Mouse (Mus musculus) midbrain, embryonic 15.5 days (tissue): ENCODE data around the gene Hrk. TPM values are rescaled to one million over a fixed set of nuclear protein-coding genes. Genes with fewer than 3 reads are reported as not detected.
A peak's percentile ranks its signal among the peaks of the same experiment; 100 is the strongest.

Experiments
- ATAC-seq: fragments of 200-750 bp; cut with Nextera tagmentation; replicated peaks from 2 replicates; pipeline ENCODE4 v1.8.0; 2017; ENCODE audit warnings: moderate TSS enrichment
- H3K27ac ChIP-seq: fragments of 300-500 bp; sonication (generic); 2 replicates; pipeline ENCODE4 v1.5.1; 2015; ENCODE audit warnings: mild to moderate bottlenecking, inconsistent platforms
- H3K27me3 ChIP-seq: fragments of 300-500 bp; sonication (generic); replicated peaks from 2 replicates; pipeline ENCODE4 v1.6.1; 2015; ENCODE audit warnings: inconsistent platforms
- H3K36me3 ChIP-seq: fragments of 300-500 bp; sonication (generic); replicated peaks from 2 replicates; pipeline ENCODE4 v1.6.1; 2015; ENCODE audit warnings: inconsistent platforms
- H3K4me1 ChIP-seq: fragments of 300-500 bp; sonication (generic); 2 replicates; pipeline ENCODE4 v1.6.1; 2015; ENCODE audit warnings: inconsistent platforms
- H3K4me2 ChIP-seq: fragments of 300-500 bp; sonication (generic); 2 replicates; pipeline ENCODE4 v1.6.1; 2015; ENCODE audit warnings: inconsistent platforms, mild to moderate bottlenecking, moderate library complexity
- H3K4me3 ChIP-seq: fragments of 300-500 bp; sonication (generic); 2 replicates; pipeline ENCODE4 v1.5.1; 2015; ENCODE audit warnings: mild to moderate bottlenecking, inconsistent platforms
- H3K9ac ChIP-seq: fragments of 300-500 bp; sonication (generic); 2 replicates; pipeline ENCODE4 v1.6.1; 2015; ENCODE audit warnings: mild to moderate bottlenecking, inconsistent platforms
- H3K9me3 ChIP-seq: fragments of 300-500 bp; sonication (generic); 2 replicates; pipeline ENCODE4 v1.6.1; 2016; ENCODE audit warnings: inconsistent platforms
- WGBS: fragments of 180-500 bp; shearing (Covaris S2); methylation state at CpG from one replicate; pipeline ENCODE4 v1.1.7; 2015; ENCODE audit warnings: mixed read lengths; 5-methylcytosine and 5-hydroxymethylcytosine counted together
- polyA plus RNA-seq: library from polyadenylated mRNA; unstranded; fragments of >200 nt; fragmentation: Nextera tagmentation; extraction: Ambion mirVana; gene quantifications from 2 replicates; pipeline ENCODE4 v1.2.1, GENCODE M21; 2015

Gene Hrk
- polyA plus RNA-seq, 1 experiment from 2014 or later, result 3.9 TPM

DNA sequence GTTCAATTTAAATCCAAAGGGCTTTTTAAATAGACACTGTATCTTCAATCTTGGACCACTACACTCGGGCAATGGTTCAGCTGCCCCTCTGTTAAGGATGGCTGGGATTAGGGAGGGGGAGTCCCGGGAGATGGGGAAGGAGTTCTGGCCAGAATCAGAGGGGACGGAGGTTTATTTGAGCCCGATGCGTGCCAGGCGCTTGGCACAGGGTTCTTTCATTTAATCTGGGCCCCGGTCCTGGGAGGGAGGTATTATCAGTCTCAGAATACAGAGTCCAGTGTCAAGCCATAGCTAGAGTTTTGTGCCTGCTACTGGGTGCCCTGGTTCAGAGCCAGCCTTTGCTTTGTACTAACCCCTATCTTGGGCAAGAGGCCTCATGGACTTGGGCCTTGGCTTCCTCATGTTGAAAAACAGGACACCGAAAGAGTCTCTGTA is 3.1 kb downstream of the Hrk start:
- Histone ChIP-seq H3K9ac (no peak overlapping the region), H3K4me3 (no peak overlapping the region), H3K4me1 (peaks cover 21% of the 10 kb centered on the region), H3K27me3 (peaks cover 51% of the 10 kb centered on the region), H3K36me3 (no peaks in the 10 kb centered on the region), H3K9me3 (no peaks in the 10 kb centered on the region), H3K4me2 (no peak overlapping the region), H3K27ac (no peak overlapping the region)
- WGBS, result 47% methylated on average over 8 of the region's 8 CpGs
- ATAC-seq, result 0 out of 2 replicates have a peak, but pooled peaks have one; percentile 3

DNA sequence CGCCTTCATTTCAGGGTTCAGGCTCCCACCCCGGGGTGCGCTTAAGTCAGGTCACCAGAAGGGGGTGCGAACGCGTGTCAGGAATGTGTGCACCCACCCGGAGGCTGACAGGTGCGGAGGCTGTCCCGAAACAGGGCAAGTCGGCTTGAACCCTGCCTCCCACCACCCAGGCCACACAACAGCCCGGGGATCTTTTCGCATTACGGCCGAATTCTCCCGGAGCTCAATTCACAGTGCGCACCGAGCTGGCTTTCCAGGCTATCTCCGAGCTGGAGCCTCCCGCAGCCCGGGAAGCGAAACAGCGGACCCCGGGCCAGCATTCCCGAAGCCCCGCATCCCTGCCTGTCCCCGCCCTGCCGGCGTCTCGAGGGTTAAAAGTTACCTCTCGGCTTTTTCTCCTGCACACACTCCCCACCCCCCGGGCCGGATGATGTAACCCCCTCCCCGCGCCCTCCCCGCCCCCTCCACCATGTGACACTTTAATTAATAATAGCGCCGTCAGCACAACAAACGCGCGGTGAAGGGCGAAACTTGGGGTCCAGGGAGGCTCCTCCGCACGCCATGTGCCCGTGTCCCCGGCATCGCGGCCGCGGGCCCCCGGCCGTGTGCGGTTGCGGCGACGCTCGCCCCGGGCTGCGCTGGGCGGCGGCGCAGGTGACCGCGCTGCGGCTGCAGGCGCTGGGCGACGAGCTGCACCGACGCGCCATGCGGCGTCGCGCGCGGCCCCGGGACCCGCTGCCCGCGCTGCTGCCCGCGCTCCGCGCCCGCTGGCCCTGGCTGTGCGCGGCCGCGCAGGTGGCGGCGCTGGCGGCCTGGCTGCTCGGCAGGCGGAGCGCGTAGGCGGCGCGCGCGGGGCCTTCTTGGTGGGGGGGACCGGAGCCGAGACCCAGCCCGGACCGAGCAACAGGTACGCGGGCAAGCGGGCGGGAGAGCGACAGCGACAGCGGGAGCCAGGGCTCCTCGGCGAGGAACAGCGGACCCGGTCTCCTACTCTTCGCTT is 5.1 kb downstream of the Hrk start:
- Histone ChIP-seq H3K36me3 (no peaks in the 10 kb centered on the region), H3K9me3 (no peaks in the 10 kb centered on the region), H3K4me2 (peak overlapping the region; percentile 86), H3K4me3 (peak overlapping the region; percentile 51), H3K27ac (no peak overlapping the region), H3K9ac (peak overlapping the region; percentile 43), H3K4me1 (peaks cover 24% of the 10 kb centered on the region), H3K27me3 (peaks cover 66% of the 10 kb centered on the region)
- peak; percentile 69 for ATAC-seq
- under 1% methylated on average over 103 of the region's 117 CpGs for WGBS

DNA sequence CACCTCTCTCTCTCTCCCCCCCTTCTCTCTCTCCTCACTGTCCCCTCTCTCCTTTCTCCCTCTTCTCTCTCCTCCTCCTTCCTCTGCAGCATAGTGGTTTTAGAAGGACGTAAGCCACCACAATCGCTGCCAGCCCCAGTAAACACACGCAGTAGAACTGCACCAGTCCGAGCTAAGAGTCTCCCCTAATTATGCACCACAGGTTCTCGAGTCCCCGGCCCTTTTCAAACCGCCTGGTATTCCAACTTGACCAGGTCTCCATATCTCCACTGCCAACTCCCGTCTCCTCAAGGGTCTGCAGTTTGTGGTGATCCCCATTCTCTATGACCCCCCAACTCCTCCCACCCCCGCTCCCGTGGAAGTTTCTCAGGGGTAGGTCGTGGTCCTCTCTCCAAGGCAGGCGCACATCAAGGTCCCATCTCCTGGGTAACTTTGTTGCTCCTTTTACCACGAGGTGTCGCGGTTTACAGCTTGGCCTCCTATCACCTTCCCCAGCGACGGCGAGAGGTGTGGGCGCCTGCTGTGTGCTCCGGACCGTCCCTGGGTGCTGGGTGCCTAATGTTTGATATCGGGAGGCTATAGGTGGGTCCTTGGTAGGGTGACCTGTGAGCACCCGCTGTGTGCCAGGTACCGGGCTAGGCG is 6.6 kb downstream of the Hrk start:
- Histone ChIP-seq H3K36me3 (no peaks in the 10 kb centered on the region), H3K4me3 (peak overlapping the region; percentile 51), H3K27ac (no peak overlapping the region), H3K4me1 (peaks cover 28% of the 10 kb centered on the region), H3K9me3 (no peaks in the 10 kb centered on the region), H3K4me2 (peak overlapping the region; percentile 86), H3K9ac (no peak overlapping the region), H3K27me3 (peaks cover 67% of the 10 kb centered on the region)
- 1% methylated on average over 25 of the region's 25 CpGs for WGBS
- no peak for ATAC-seq

DNA sequence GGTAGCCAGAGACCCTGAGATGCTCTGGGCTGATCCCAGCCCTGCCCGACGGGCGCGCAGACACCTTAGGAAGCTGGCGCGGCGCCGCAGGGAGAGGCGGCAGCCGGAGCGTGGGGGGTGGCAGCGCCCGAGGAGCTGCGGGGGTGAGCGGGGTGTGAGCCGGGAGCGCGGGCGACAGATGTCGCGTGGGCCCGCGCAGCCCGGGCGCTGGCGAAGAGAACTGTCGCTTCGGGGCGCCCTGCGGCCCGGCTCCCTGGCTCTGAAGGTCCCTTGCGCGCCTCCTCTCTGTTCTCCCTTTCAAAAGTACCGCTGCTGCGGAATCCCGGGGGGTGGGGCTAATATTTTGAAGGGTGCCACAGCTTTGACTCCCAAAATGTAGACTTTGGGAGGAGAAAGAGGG is 7.2 kb downstream of the Hrk start:
- 0% methylated on average over 36 of the region's 36 CpGs for WGBS
- H3K4me2 ChIP-seq, result peak overlapping the region; percentile 86
- ATAC-seq, result no peak
- no peak overlapping the region for H3K27ac ChIP-seq
- no peak overlapping the region for H3K9ac ChIP-seq
- H3K4me3 ChIP-seq, result peak overlapping the region; percentile 51
- peaks cover 63% of the 10 kb centered on the region for H3K27me3 ChIP-seq
- H3K4me1 ChIP-seq, result peaks cover 28% of the 10 kb centered on the region
- H3K36me3 ChIP-seq, result no peaks in the 10 kb centered on the region
- H3K9me3 ChIP-seq, result no peaks in the 10 kb centered on the region

DNA sequence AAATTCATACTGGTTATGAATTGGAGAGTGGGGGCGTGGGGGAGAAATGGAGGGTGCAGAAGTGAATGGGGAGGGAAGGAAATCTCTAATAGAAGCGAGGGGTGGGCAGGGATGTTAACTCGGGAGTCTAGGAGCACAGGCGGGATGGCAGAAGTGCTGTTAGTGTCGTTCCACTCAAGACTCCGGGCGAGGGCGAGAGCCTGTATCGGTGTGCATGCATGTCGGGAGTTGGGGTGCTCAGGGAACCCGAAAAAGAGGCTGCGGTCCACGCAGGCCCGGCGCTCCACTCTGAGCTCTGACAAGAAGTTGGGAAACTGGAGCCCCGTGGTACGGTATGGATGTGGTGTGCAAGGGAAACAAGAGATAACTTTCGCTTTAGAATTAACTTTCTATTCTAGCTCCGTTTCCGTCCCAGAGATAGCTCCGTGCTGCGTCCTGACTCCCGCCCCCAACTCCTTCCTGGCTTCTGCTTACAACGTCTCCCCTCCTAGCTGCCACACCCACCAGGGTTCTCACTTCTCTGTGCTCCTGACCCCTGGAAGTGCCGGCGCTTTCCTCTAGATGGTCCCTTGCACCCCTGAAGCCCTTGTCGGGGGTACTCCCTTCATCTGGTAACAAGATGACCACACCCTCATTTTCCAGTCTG is 7.8 kb downstream of the Hrk start:
- WGBS, result under 1% methylated on average over 27 of the region's 27 CpGs

DNA sequence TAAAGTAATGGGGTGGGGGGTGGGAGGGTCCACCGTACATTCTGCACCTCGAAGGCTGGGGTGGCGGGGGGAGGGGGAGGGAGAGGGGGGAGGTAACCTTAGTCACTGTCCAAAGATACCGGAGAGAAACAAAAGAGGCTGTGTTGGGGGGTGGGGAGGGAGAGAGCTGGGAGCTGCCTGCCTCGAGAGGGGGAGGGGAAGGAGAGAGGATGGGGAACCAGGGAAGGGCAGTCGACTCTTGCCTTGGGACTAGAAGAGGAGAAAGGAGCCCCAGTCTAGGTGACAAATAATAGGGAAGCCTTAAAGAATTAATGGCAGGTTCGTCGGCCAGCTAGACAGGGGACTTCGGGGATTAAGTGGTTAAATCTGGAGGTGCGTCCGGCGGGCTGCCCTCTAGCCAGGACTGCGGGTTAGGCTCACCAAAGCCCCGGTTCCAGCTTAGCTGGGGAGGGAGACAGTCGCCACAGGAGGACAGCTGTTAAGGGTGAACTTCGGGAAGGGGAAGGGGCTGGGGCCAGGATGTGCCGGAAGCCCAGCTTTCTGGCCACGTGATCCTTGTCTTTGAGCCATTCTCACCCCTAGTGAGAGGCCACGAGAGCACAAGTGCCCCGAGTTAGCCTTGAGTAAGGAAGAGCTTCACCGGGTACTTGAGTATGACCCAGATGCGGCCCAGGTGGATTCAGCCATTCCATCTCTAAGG is 10.0 kb downstream of the Hrk start:
- Histone ChIP-seq H3K9me3 (no peaks in the 10 kb centered on the region), H3K4me2 (peak overlapping the region; percentile 48), H3K4me1 (peaks cover 22% of the 10 kb centered on the region), H3K4me3 (peak overlapping the region; percentile 25), H3K9ac (no peak overlapping the region), H3K27me3 (peaks cover 46% of the 10 kb centered on the region), H3K27ac (no peak overlapping the region), H3K36me3 (no peaks in the 10 kb centered on the region)
- WGBS, result under 1% methylated on average over 22 of the region's 22 CpGs
- no peak for ATAC-seq

More for the DNA sequence above, 7.8 kb downstream of the Hrk start:
- no peak for ATAC-seq
- H3K4me2 ChIP-seq, result peak overlapping the region; percentile 86
- no peak overlapping the region for H3K9ac ChIP-seq
- H3K36me3 ChIP-seq, result no peaks in the 10 kb centered on the region
- H3K27ac ChIP-seq, result no peak overlapping the region
- peaks cover 28% of the 10 kb centered on the region for H3K4me1 ChIP-seq
- H3K27me3 ChIP-seq, result peaks cover 63% of the 10 kb centered on the region
- peak overlapping the region; percentile 51 for H3K4me3 ChIP-seq
- H3K9me3 ChIP-seq, result no peaks in the 10 kb centered on the region

DNA sequence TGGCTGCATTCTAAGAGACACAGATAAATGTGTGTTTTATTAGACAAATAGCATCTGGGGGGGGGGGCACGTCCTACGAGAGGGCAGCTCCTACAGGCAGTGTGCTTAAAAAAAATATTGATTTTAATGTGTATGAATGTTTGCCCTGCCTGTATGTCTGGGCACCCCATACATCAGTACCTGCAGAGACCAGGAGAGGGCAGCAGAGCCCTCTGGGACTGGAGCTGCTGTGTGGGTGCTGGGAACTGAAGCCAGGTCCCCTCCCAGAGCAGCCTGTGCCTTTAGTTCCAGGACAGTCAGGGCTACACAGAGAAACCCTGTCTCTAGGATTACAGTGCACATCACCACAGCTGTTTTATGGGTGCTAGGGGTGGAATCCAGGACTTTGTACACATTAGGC is 10.7 kb downstream of the Hrk start:
- Histone ChIP-seq H3K27me3 (peaks cover 43% of the 10 kb centered on the region), H3K9me3 (no peaks in the 10 kb centered on the region), H3K9ac (no peak overlapping the region), H3K4me3 (no peak overlapping the region), H3K36me3 (no peaks in the 10 kb centered on the region), H3K4me1 (peaks cover 22% of the 10 kb centered on the region), H3K27ac (no peak overlapping the region), H3K4me2 (no peak overlapping the region; the same call in 1 of the 2 replicates)
- no peak for ATAC-seq
- WGBS, result 21% methylated on average over 2 of the region's 2 CpGs

DNA sequence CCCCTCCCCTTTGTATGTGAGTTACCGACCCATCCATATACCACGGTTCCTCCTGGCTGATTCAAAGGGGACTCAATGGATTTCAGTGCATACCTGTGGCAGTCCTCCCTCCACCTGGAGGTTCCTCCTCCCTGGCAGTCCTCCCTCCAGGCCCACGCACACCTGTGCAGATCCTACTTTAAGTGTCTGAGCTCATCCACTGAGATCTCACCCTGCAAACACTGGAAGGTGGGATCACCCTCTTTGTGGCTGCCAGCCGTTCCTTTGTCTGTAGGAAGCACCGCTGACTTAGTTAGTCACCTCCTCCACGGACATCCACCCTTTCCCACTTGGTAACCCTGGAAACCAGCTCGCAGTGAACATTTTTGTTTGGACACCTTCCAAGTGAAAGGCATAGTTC is 13.2 kb downstream of the Hrk start:
- Histone ChIP-seq H3K27ac (no peak overlapping the region), H3K9me3 (no peaks in the 10 kb centered on the region), H3K4me2 (no peak overlapping the region), H3K9ac (no peak overlapping the region), H3K27me3 (peaks cover 25% of the 10 kb centered on the region), H3K36me3 (no peaks in the 10 kb centered on the region), H3K4me3 (no peak overlapping the region), H3K4me1 (peaks cover 7% of the 10 kb centered on the region)
- WGBS, result 64% methylated on average over 7 of the region's 7 CpGs
- ATAC-seq, result no peak

DNA sequence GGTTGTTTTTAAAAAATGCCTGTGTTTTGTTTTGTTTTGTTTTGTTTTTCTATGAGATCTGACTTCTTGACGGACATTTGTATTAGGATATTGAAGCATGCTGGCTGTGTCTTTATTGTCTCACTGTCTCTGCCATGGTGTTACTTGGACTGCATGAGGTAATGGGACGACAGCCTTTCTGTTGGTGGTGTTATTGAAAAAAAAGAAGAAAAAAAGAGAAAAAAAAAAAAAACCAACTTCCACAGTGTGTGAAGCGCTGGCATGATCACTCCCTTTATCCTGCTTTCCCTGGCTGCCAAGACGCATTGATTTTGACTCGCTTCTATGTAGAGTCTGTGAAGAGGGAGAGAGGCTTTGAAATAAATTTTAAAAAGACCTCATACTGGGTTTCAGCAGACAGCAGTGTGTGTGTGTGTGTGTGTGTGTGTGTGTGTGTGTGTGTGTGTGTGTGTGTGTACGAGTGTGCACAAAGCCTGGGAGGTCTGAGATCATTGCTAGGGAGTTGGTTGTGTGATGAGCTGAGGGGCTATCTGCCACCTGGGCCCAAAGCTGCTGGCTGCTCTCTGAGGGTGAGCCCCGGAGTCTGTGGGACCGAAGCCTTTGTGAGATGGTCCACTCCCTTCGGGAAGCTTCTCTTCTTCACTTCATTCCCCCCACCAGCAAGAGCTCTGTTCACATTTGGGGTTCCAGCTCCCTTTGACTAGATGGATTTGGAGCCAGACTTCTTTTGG is 22.6 kb downstream of the Hrk start:
- Histone ChIP-seq H3K36me3 (no peaks in the 10 kb centered on the region), H3K4me2 (no peak overlapping the region), H3K9me3 (no peaks in the 10 kb centered on the region), H3K4me3 (no peak overlapping the region), H3K27me3 (no peaks in the 10 kb centered on the region; the same call in 1 of the 2 replicates), H3K4me1 (peaks cover 21% of the 10 kb centered on the region), H3K27ac (peak overlapping the region; percentile 59), H3K9ac (no peak overlapping the region)
- peak; percentile 69 for ATAC-seq
- 39% methylated on average over 9 of the region's 9 CpGs for WGBS

DNA sequence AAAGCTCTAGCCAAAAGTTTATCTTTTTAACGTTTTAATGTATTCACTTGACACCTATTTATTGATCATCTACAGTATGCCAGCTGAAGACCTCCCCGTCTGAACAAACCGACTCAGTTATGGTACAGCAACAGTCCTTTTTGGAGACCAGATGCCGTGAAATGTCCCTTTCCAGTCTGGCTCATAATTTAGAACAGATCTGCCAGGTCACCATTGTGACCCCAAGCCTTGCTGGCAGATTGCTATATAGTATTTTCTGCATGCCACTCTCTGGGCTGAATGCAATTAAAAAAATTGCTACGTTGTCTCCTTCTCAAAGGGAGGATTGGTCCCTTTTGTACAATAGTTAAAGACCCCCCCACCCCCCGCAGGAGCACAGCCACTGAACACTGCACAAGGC is 23.9 kb downstream of the Hrk start:
- Histone ChIP-seq H3K4me2 (no peak overlapping the region), H3K9ac (no peak overlapping the region), H3K4me1 (peaks cover 31% of the 10 kb centered on the region), H3K27ac (no peak overlapping the region), H3K9me3 (no peaks in the 10 kb centered on the region), H3K4me3 (no peak overlapping the region), H3K36me3 (no peaks in the 10 kb centered on the region), H3K27me3 (no peaks in the 10 kb centered on the region; the same call in 1 of the 2 replicates)
- no peak for ATAC-seq
- 66% methylated on average over 6 of the region's 6 CpGs for WGBS

DNA sequence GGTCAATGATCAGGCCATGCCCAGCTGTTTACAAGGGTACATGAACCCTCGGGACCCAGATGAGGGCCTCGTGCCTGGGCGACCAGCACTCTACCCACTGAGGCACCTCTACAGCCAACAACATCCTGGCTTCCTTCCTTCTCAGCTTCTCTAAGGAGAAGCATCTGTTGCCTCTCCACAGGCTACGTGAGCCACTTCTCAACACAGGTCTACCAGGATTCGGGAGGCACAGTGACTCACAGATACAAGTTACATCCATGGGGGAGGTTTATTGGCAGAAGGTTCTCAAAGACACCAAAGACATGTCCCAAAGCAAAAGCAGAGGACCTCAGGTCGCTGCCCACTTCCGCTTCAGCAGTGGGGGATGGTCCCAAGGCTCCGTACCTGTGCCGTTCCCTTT is 26.0 kb downstream of the Hrk start:
- H3K27me3 ChIP-seq, result no peaks in the 10 kb centered on the region; the same call in 1 of the 2 replicates
- H3K4me1 ChIP-seq, result peaks cover 31% of the 10 kb centered on the region
- no peak overlapping the region for H3K4me2 ChIP-seq
- no peaks in the 10 kb centered on the region for H3K9me3 ChIP-seq
- H3K36me3 ChIP-seq, result no peaks in the 10 kb centered on the region
- no peak overlapping the region for H3K4me3 ChIP-seq
- ATAC-seq, result no peak
- no peak overlapping the region for H3K27ac ChIP-seq
- no peak overlapping the region for H3K9ac ChIP-seq
- 86% methylated on average over 9 of the region's 9 CpGs for WGBS
